Mouse (Mus musculus) myocyte (in vitro differentiated cells): Measurements from ENCODE around the gene Ddx41.

ENCODE experiments used
- E2F4 ChIP-seq: IDR thresholded peaks from one replicate; pipeline ENCODE4 v1.6.1; 2011; ENCODE audit warnings: mild to moderate bottlenecking, control low read depth, moderate library complexity; ENCODE audit not compliant: insufficient read depth
- MAX ChIP-seq: IDR thresholded peaks from one replicate; pipeline ENCODE4 v1.6.1; 2011; ENCODE audit warnings: low read depth, mild to moderate bottlenecking, control low read depth
- MYOD1 ChIP-seq, 3 experiments: IDR thresholded peaks; one replicate each; pipeline ENCODE4 v1.6.1; 2011; ENCODE audit warnings: control low read depth in 2 of 3, low read depth in 2 of 3, mild to moderate bottlenecking in 2 of 3, moderate library complexity in 1 of 3; ENCODE audit not compliant: insufficient read length in 2 of 3, control insufficient read depth in 1 of 3
- POLR2A ChIP-seq: IDR thresholded peaks from one replicate; pipeline ENCODE4 v1.6.1; 2011; ENCODE audit warnings: low read depth, mild to moderate bottlenecking, control low read depth, moderate library complexity; ENCODE audit not compliant: insufficient read length
- POLR2AphosphoS2 ChIP-seq: IDR thresholded peaks from one replicate; pipeline ENCODE4 v1.6.1; 2011; ENCODE audit warnings: low read depth, control low read depth; ENCODE audit not compliant: insufficient read length
- REST ChIP-seq: IDR thresholded peaks from one replicate; pipeline ENCODE4 v1.6.1; 2011; ENCODE audit warnings: mild to moderate bottlenecking, control low read depth, moderate library complexity; ENCODE audit not compliant: insufficient read depth, insufficient read length
- SRF ChIP-seq: IDR thresholded peaks from one replicate; pipeline ENCODE4 v1.6.1; 2011; ENCODE audit warnings: low read depth; ENCODE audit not compliant: control insufficient read depth, insufficient read length
- TCF12 ChIP-seq: IDR thresholded peaks from one replicate; pipeline ENCODE4 v1.6.1; 2011; ENCODE audit warnings: mild to moderate bottlenecking, control low read depth; ENCODE audit not compliant: poor library complexity, insufficient read depth, severe bottlenecking

DNA sequence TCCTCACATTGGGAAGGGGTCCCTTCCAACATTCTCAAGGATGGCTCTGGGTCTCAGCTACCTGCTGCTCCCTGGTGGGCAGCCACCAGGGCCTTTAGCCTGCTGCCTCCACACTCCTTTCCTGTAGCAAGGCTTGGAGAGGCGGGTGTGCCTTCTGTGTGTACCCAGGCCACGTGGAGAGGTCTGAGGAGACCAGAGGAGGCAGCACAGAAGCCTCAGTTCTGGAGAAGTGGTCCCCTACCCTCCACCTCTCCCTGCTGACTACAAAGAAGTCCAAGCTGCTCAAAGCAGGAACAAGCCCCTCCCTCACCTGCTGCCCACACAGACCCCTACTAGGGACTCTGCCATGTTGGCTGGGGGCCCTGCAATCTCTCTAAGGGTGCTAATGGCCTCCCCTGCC is 42.2 kb downstream of the Ddx41 start:
- TF ChIP-seq POLR2AphosphoS2 (peak; percentile 53), POLR2A (no peak), MAX (no peak), TCF12 (no peak), MYOD1 (IDR thresholded peaks at IDR 0.05; ENCODE audit: control insufficient read depth in 1 of 3, insufficient read length in 2 of 3, low read depth in 2 of 3) (no peak), E2F4 (no peak), REST (no peak), SRF (no peak)
